Mouse (Mus musculus): Measurements from ENCODE around the gene 3110082I17Rik. TPM values are rescaled to one million over a fixed set of nuclear protein-coding genes. Genes with fewer than 3 reads are reported as not detected.

The 3110082I17Rik gene
- polyA plus RNA-seq, 1 experiment from 2014 or later, result 44.4 TPM

GRCm38 (mm10) chr5:139474741-139475140 lies 14.4 kb upstream of the 3110082I17Rik start:
- peaks cover 89% of the 10 kb centered on the region for H3K36me3 ChIP-seq (ENCODE audit: insufficient read depth)
- H3K4me2 ChIP-seq, result no peak overlapping the region
- H3K4me1 ChIP-seq (ENCODE audit: insufficient read depth), result no peaks in the 10 kb centered on the region
- 90% methylated on average over 9 of the region's 9 CpGs for WGBS
- TF ChIP-seq CTCF (IDR thresholded peaks at IDR 0.05; ENCODE audit: low read depth), result no peak
- DNase-seq (no peak), ATAC-seq (ENCODE audit: insufficient read depth) (no peak)
- H3K27ac ChIP-seq (ENCODE audit: low read depth), result no peak overlapping the region
- no peaks in the 10 kb centered on the region for H3K9me3 ChIP-seq (ENCODE audit: low read depth, low read length)
- no peaks in the 10 kb centered on the region for H3K27me3 ChIP-seq (ENCODE audit: insufficient read depth, low read length)
- H3K9ac ChIP-seq, result no peak overlapping the region
- H3K4me3 ChIP-seq (ENCODE audit: low read depth, low read length), result no peak overlapping the region

GRCm38 (mm10) chr5:139467998-139468397 lies 7.7 kb upstream of the 3110082I17Rik start:
- no peaks in the 10 kb centered on the region for H3K4me1 ChIP-seq (ENCODE audit: insufficient read depth)
- no peak overlapping the region for H3K4me3 ChIP-seq (ENCODE audit: low read depth, low read length)
- DNase-seq (peak; percentile 64), ATAC-seq (ENCODE audit: insufficient read depth) (no peak)
- peaks cover 23% of the 10 kb centered on the region for H3K36me3 ChIP-seq (ENCODE audit: insufficient read depth)
- no peaks in the 10 kb centered on the region for H3K27me3 ChIP-seq (ENCODE audit: insufficient read depth, low read length)
- no peak overlapping the region for H3K27ac ChIP-seq (ENCODE audit: low read depth)
- H3K9ac ChIP-seq, result no peak overlapping the region; the same call in 1 of the 2 replicates
- TF ChIP-seq CTCF (IDR thresholded peaks at IDR 0.05; ENCODE audit: low read depth), result peak; percentile 60
- 47% methylated on average over 5 of the region's 5 CpGs for WGBS
- no peak overlapping the region for H3K4me2 ChIP-seq
- H3K9me3 ChIP-seq (ENCODE audit: low read depth, low read length), result no peaks in the 10 kb centered on the region

- H3K4me3 ChIP-seq (ENCODE audit: low read depth, low read length), result no peak overlapping the region
- H3K27me3 ChIP-seq (ENCODE audit: insufficient read depth, low read length), result no peaks in the 10 kb centered on the region
- no peak overlapping the region for H3K4me2 ChIP-seq
- no peaks in the 10 kb centered on the region for H3K9me3 ChIP-seq (ENCODE audit: low read depth, low read length)
- no peak for TF ChIP-seq CTCF (IDR thresholded peaks at IDR 0.05; ENCODE audit: low read depth)
- DNase-seq (no peak), ATAC-seq (ENCODE audit: insufficient read depth) (no peak)
- H3K36me3 ChIP-seq (ENCODE audit: insufficient read depth), result peaks cover 12% of the 10 kb centered on the region
- H3K27ac ChIP-seq (ENCODE audit: low read depth), result no peak overlapping the region
- no peaks in the 10 kb centered on the region for H3K4me1 ChIP-seq (ENCODE audit: insufficient read depth)
- WGBS, result 60% methylated on average over 4 of the region's 4 CpGs
- no peak overlapping the region for H3K9ac ChIP-seq
These were observed 6.5 kb upstream of the 3110082I17Rik start for GRCm38 (mm10) chr5:139466801-139467200.

- no peak for ATAC-seq (ENCODE audit: insufficient read depth)
- no peak for TF ChIP-seq CTCF (IDR thresholded peaks at IDR 0.05; ENCODE audit: low read depth)
- 63% methylated on average over 2 of the region's 2 CpGs for WGBS
These were observed 6.0 kb upstream of the 3110082I17Rik start for GRCm38 (mm10) chr5:139466373-139466772.

GRCm38 (mm10) chr5:139464874-139465273 lies 4.5 kb upstream of the 3110082I17Rik start:
- 55% methylated on average over 4 of the region's 4 CpGs for WGBS
- DNase-seq (no peak), ATAC-seq (ENCODE audit: insufficient read depth) (no peak)
- no peak for TF ChIP-seq CTCF (IDR thresholded peaks at IDR 0.05; ENCODE audit: low read depth)
- Histone ChIP-seq H3K4me1 (ENCODE audit: insufficient read depth) (no peaks in the 10 kb centered on the region), H3K9ac (no peak overlapping the region), H3K4me2 (no peak overlapping the region), H3K27ac (ENCODE audit: low read depth) (no peak overlapping the region), H3K4me3 (ENCODE audit: low read depth, low read length) (no peak overlapping the region), H3K9me3 (ENCODE audit: low read depth, low read length) (no peaks in the 10 kb centered on the region), H3K27me3 (ENCODE audit: insufficient read depth, low read length) (no peaks in the 10 kb centered on the region), H3K36me3 (ENCODE audit: insufficient read depth) (no peaks in the 10 kb centered on the region)

More at GRCm38 (mm10) chr5:139466373-139466772, 6.0 kb upstream of the 3110082I17Rik start:
- Histone ChIP-seq H3K9ac (no peak overlapping the region), H3K9me3 (ENCODE audit: low read depth, low read length) (no peaks in the 10 kb centered on the region), H3K27me3 (ENCODE audit: insufficient read depth, low read length) (no peaks in the 10 kb centered on the region), H3K36me3 (ENCODE audit: insufficient read depth) (peaks cover 7% of the 10 kb centered on the region), H3K4me2 (no peak overlapping the region), H3K4me1 (ENCODE audit: insufficient read depth) (no peaks in the 10 kb centered on the region), H3K4me3 (ENCODE audit: low read depth, low read length) (no peak overlapping the region), H3K27ac (ENCODE audit: low read depth) (no peak overlapping the region)
- DNase-seq, result no peak

GRCm38 (mm10) chr5:139459938-139460337 lies 389 bp downstream of the 3110082I17Rik start:
- Histone ChIP-seq H3K9me3 (ENCODE audit: low read depth, low read length) (no peaks in the 10 kb centered on the region), H3K4me2 (peak overlapping the region; percentile 85), H3K27ac (ENCODE audit: low read depth) (no peak overlapping the region), H3K4me1 (ENCODE audit: insufficient read depth) (no peaks in the 10 kb centered on the region), H3K9ac (peak overlapping the region; percentile 53), H3K36me3 (ENCODE audit: insufficient read depth) (peaks cover 2% of the 10 kb centered on the region), H3K27me3 (ENCODE audit: insufficient read depth, low read length) (no peaks in the 10 kb centered on the region), H3K4me3 (ENCODE audit: low read depth, low read length) (peak overlapping the region; percentile 65)
- TF ChIP-seq CTCF (IDR thresholded peaks at IDR 0.05; ENCODE audit: low read depth), result no peak
- DNase-seq (no peak), ATAC-seq (ENCODE audit: insufficient read depth) (peak; percentile 10; the same call in 1 of the 2 replicates)
- WGBS, result 6% methylated on average over 10 of the region's 10 CpGs

GRCm38 (mm10) chr5:139457241-139457640 lies 3.1 kb downstream of the 3110082I17Rik start:
- Histone ChIP-seq H3K4me3 (ENCODE audit: low read depth, low read length) (no peak overlapping the region), H3K4me2 (peak overlapping the region; percentile 15; the same call in 1 of the 2 replicates), H3K9ac (no peak overlapping the region), H3K4me1 (ENCODE audit: insufficient read depth) (no peaks in the 10 kb centered on the region), H3K27me3 (ENCODE audit: insufficient read depth, low read length) (no peaks in the 10 kb centered on the region), H3K27ac (ENCODE audit: low read depth) (peak overlapping the region; percentile 58; the same call in 1 of the 2 replicates), H3K36me3 (ENCODE audit: insufficient read depth) (peaks cover 11% of the 10 kb centered on the region), H3K9me3 (ENCODE audit: low read depth, low read length) (no peaks in the 10 kb centered on the region)
- ATAC-seq (ENCODE audit: insufficient read depth), result no peak
- WGBS, result 62% methylated on average over 8 of the region's 8 CpGs
- TF ChIP-seq CTCF (IDR thresholded peaks at IDR 0.05; ENCODE audit: low read depth), result no peak
- peak; percentile 46 for DNase-seq
